Mouse (Mus musculus) lung, postnatal 14 days (tissue): ENCODE measurements at regions not wholly inside any gene's neighbourhood (a gene's known extent, or its start where the extent isn't known, plus 50 kb on each side); places are given as distances from the start of the nearest gene placed in this dataset.

Source experiments
- DNase-seq: peaks from one replicate; pipeline ENCODE4 v3.0.0; 2021

GRCm38 (mm10) chr10:111420195-111420838, 52.7 kb upstream of the Nap1l1 start:
- DNase-seq, result no peak

GRCm38 (mm10) chr10:111422057-111422456, 51.0 kb upstream of the Nap1l1 start:
- no peak for DNase-seq

GRCm38 (mm10) chr10:111422649-111423048, 50.4 kb upstream of the Nap1l1 start:
- DNase-seq, result peak; percentile 34
